Mouse (Mus musculus): ENCODE data around the gene Ndufs7.

DNA sequence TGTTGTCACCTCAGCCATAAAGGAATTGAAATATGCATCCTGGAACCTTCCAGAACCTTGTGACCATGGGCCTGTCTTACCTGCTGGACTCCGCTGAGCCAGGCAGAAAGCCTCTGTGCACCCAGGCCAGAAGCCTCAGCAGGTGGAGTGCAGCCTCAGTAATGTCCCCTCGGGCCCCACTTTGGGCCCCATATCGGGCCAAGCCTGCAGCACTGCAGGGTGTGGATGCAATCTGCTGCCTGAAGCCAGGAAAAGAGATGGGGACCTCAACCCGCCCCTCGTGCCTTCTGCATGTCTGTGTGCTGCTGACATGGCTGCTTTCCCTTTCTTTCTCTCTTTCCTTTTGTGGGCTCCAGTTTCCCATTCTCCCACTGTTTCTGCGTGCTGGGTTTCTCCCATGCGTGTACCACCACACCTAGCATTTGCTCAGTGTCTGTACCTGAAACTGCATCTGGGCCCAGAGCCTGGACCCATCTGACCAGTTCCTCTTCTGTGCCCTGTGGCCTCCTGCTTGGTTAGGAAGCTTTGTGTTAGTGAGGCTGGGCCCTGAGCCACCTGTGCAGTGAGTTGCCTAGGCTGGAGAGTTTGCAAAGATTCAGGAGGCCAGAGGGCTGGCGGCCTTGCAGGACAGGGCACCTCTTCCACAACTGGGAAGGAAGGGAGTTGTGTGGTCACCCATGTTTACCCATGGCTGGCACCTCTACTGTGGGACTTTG, 23.1 kb downstream of the Ndufs7 start:
- TF ChIP-seq CTCF (IDR thresholded peaks at IDR 0.05; ENCODE audit: control insufficient read depth, insufficient read depth, low read length) (no peak), POLR2A (IDR thresholded peaks at IDR 0.05; ENCODE audit: borderline replicate concordance, control insufficient read depth, low read depth, low read length) (no peak)

Data from bone marrow, adult 2 months (tissue).